Mouse (Mus musculus): ENCODE results near the gene Rpe. TPM values are rescaled to one million over a fixed set of nuclear protein-coding genes. Genes with fewer than 3 reads are reported as not detected.

Gene Rpe
- total RNA-seq, 2 experiments from 2014 or later = 46.8 to 53.7 TPM

Other genes with a start within 250 kb of the Rpe start
- gene Unc80, start 232.5 kb upstream of the Rpe start, total RNA-seq (2021) = 10 to 100 TPM; 14.3 to 15.8 TPM
- gene Kansl1l, start 116.7 kb downstream of the Rpe start, total RNA-seq (2021) = 10 to 100 TPM; 25.4 to 26.1 TPM
- gene Acadl, start 162.4 kb downstream of the Rpe start, total RNA-seq (2021) = 100 to 1,000 TPM; 425 to 522 TPM
- 100 to 1,000 TPM; 165 to 468 TPM for gene Myl1, start 244.6 kb downstream of the Rpe start, total RNA-seq (2021)

All from adrenal gland, postnatal 4 days (tissue).